Mouse (Mus musculus) thymus, postnatal 10 days (tissue): ENCODE data around the gene C1qtnf3.
"Not testable (repeated sequence)": the region's sequence is repeated elsewhere in the genome, so short reads cannot be mapped to it uniquely, and the experiment has no call there.

Experiments
- DNase-seq, 2 experiments: peaks; one replicate each; pipeline ENCODE4 v3.0.0; 2021; ENCODE audit warnings: low spot score in 2 of 2

C1qtnf3 gene

GRCm38 (mm10) chr15:10959277-10960026, 7.3 kb downstream of the C1qtnf3 start:
- no peak for DNase-seq

- no peak for DNase-seq
These were observed 8.1 kb downstream of the C1qtnf3 start for GRCm38 (mm10) chr15:10960267-10960666.

- DNase-seq = no peak
These were observed 10.5 kb downstream of the C1qtnf3 start for GRCm38 (mm10) chr15:10962601-10963000.

GRCm38 (mm10) chr15:10969439-10969838, 17.3 kb downstream of the C1qtnf3 start:
- DNase-seq = no peak

- no peak for DNase-seq
These were observed 18.6 kb downstream of the C1qtnf3 start for GRCm38 (mm10) chr15:10970777-10971176.

GRCm38 (mm10) chr15:10977151-10977550, 25.0 kb downstream of the C1qtnf3 start:
- DNase-seq = no peak

- no peak for DNase-seq
These were observed 28.6 kb downstream of the C1qtnf3 start for GRCm38 (mm10) chr15:10980712-10981111.

GRCm38 (mm10) chr15:10981377-10982063, 29.4 kb downstream of the C1qtnf3 start, which contains the start of gene Amacr:
Amacr (plus strand) TSS chr15:10981756.
- peak; percentile 69 to 81 for DNase-seq

GRCm38 (mm10) chr15:10982064-10982435, 29.9 kb downstream of the C1qtnf3 start:
- no peak for DNase-seq

- DNase-seq = no peak
These were observed 33.6 kb downstream of the C1qtnf3 start for GRCm38 (mm10) chr15:10985756-10986155.

GRCm38 (mm10) chr15:10986477-10986876, 34.3 kb downstream of the C1qtnf3 start:
- DNase-seq = not testable (repeated sequence)

- DNase-seq = no peak
These were observed 38.3 kb downstream of the C1qtnf3 start for GRCm38 (mm10) chr15:10990411-10990810.

GRCm38 (mm10) chr15:10991566-10991965, 39.4 kb downstream of the C1qtnf3 start:
- DNase-seq = no peak

GRCm38 (mm10) chr15:10999832-11000231, 47.7 kb downstream of the C1qtnf3 start:
- DNase-seq = no peak

- DNase-seq = no peak
These were observed 48.3 kb downstream of the C1qtnf3 start, which contains the start of gene Slc45a2 for GRCm38 (mm10) chr15:11000421-11000820. Slc45a2 (plus strand) TSS chr15:11000721.

- no peak for DNase-seq
These were observed 51.7 kb downstream of the C1qtnf3 start for GRCm38 (mm10) chr15:11003791-11004190.

GRCm38 (mm10) chr15:11004646-11005045, 52.5 kb downstream of the C1qtnf3 start:
- DNase-seq = no peak

- DNase-seq = no peak
These were observed 56.6 kb downstream of the C1qtnf3 start for GRCm38 (mm10) chr15:11008756-11009155.

- DNase-seq = no peak
These were observed 58.9 kb downstream of the C1qtnf3 start for GRCm38 (mm10) chr15:11010976-11011548.

- DNase-seq = no peak
These were observed 62.8 kb downstream of the C1qtnf3 start for GRCm38 (mm10) chr15:11014931-11015330.

GRCm38 (mm10) chr15:11026801-11027561, 74.8 kb downstream of the C1qtnf3 start:
- no peak for DNase-seq
